Mouse (Mus musculus) right cerebral cortex, postnatal 4 days (tissue): ENCODE results near the gene Pycr2.
"Not testable (repeated sequence)": the region's sequence is repeated elsewhere in the genome, so short reads cannot be mapped to it uniquely, and the experiment has no call there.

Experiments
- DNase-seq: peaks from one replicate; pipeline ENCODE4 v3.0.0-alpha.2; 2022

Gene Pycr2

DNA sequence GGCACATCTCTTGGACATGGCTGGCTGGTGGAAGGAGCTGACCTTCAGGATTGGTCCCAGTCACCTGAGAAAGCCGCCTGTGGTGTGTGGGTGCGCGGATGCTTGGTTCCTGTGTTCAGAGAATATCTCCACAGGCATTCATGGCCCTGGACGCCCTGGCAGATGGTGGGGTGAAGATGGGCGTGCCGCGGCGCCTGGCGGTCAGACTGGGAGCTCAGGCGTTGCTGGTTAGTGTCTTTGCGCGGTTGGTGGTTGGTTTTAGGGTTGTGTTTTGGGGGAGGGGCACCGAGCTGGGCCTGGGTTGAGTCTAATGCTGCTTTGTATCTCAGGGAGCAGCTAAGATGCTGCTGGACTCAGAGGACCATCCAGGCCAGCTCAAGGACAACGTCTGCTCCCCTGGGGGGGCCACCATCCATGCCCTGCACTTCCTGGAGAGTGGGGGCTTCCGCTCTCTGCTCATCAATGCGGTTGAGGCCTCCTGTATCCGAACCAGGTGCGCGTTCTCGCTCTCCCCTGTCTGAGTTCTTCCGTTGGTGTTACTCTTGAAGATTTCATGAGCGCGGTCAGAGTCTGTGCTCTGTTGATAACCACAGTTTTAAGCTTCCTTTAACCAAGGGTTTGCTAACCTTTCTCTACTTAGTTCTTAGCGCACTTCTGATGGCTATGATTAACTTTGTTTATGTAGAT is 2.5 kb downstream of the Pycr2 start:
- DNase-seq: no peak

DNA sequence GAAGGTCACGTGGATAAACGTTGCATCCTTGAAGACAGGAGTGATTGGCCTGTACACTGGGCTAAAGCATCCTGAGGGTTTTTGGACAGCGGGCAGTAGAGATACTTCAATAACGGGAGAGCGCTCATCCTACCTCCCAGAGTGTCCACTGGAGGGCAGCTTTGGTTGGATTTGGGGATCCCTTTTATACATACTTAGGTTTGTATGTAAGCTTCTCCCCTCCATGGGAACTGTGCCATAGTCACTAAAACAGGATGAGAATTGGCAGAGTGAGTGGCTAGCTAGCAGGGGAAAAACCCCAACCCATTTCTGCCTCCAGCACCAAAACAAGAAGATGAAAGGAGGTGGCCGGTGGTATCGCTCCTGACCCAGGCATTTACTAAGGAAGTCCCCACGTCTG is 7.0 kb downstream of the Pycr2 start:
- DNase-seq: no peak

DNA sequence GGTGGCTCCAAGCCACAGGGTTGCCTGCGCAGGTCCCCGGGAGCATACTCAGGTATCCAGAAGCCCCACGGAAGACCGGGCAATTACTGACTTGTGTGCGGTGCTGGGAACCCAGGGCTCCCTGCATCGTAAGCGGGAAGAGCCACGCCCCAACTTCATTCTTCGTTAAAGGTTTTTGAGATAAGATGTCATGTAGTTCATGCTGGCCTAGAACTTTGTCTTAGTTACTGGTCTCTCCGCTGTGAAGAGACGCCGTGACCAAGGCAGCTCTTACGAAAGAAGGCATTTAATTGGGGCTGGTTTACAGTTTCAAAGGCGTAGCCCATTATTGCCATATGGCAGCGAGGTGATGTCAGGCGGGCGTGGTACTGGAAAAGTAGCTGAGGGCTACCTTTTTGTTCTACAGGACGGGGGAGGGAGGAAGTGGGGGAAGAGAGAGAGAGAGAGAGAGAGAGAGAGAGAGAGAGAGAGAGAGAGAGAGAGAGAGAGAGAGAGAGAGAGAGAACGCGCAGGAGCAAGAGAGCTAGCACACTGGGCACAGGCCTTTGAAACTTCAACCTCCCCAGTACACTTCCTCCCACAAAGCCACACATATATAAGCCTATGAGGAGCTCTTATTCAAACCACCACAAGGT is 7.7 kb downstream of the Pycr2 start:
- DNase-seq: no peak

DNA sequence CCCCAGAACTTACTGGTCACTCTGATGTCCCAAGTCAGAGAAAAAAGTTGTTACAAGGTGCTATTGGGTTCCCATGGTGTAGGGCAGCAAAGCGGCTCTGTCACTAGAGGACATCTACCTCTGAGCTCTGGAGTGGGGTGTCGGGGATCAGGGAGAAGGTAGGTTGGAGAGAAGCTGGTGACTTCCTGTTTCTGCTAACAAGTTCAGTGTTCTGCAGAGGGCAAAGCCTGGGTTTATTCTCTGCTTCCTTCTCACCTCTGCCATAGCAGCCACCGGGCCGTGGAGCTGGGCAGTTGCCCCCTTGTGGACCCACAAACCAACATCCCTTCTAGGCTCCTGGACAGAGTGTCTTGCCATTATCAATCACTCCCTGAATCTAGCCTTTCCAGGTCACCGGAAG is 8.7 kb downstream of the Pycr2 start:
- no peak for DNase-seq

GRCm38 (mm10) chr1:180913797-180914196 is 9.7 kb downstream of the Pycr2 start:
- no peak for DNase-seq

- DNase-seq: no peak
These were observed 12.3 kb downstream of the Pycr2 start for GRCm38 (mm10) chr1:180916425-180916824.

GRCm38 (mm10) chr1:180917053-180917452 is 13.0 kb downstream of the Pycr2 start:
- no peak for DNase-seq

GRCm38 (mm10) chr1:180919686-180920085 is 15.6 kb downstream of the Pycr2 start:
- DNase-seq: no peak

- no peak for DNase-seq
These were observed 18.4 kb downstream of the Pycr2 start for GRCm38 (mm10) chr1:180922273-180923048.

- DNase-seq: no peak
These were observed 20.6 kb downstream of the Pycr2 start for GRCm38 (mm10) chr1:180924737-180925136.

GRCm38 (mm10) chr1:180926286-180926685 is 22.2 kb downstream of the Pycr2 start:
- DNase-seq: no peak

DNA sequence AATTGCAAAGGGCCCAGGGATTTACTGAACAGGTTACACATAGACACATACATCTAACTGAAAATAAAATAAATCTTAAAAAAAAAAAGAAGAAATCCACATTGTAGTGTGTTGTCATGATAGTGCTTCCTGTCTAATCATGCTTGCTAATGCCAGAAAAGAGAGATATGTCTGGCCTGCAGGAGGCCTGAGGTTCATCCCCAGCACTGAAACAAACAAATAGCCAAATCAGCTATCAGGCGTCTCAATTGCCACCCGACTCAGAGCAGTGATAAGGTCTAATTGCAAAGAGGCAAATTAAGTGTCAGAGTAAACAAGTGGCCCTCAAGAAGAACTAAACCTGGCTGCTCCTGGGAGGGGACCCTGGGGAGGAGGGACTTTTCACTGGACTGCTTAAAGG is 25.5 kb downstream of the Pycr2 start:
- DNase-seq: no peak

DNA sequence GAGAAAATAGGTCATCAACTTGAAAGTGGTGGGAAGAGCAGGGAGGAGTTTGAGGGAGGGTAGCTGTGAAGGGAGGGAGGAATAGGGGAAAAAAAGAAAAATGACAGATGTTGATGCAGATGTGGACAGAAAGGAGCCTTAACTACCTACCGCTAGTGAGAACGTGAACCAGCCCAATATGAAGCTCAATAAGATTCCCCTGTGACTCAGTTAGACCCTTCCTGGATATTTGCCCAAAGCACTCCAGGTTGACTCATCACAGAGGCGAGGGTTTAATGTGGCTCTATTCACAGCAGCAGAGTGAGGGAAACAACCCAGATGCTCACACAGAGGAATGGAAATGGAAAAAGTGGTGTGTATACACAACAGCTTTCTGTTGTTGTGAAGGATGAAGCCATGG is 27.0 kb downstream of the Pycr2 start:
- DNase-seq: no peak

GRCm38 (mm10) chr1:180933659-180934058 is 29.6 kb downstream of the Pycr2 start:
- no peak for DNase-seq

DNA sequence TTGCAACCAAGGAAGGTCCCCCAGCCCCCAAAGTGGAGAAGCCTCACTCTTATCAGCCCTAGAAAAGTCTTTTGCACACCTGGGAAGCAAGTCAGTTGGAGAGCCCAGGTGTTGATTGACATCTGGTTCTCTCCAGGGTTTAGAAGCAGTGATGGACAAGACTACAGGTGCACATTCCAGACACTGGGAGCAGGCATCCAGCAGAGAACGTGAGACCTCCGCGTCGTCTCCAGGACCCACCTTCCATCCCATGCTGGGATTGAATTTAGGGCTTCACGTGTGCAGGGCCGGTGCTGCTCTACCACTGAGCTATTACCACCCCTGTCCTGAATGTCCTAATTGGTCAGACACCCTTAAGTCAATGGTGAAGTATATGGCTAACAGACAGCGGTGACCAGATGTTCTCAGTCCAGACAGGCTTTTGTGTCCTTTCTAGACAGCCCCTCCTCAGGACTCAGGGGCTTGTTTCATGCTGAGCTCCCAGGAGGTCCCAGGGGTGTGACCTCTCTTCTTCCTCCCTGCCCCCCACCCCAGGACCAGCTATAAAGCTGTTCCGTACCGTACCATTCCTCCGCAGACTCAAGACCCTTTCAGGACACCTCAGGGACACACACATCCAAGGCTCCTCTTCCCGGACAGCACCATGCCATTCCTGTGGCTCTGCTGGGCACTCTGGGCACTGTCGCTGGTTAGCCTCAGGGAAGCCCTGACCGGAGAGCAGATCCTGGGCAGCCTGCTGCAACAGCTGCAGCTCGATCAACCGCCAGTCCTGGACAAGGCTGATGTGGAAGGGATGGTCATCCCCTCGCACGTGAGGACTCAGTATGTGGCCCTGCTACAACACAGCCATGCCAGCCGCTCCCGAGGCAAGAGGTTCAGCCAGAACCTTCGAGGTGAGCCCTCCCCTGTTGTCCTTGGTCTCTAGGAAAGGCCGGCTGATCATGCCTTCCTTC is 30.6 kb downstream of the Pycr2 start, which contains the start of gene Lefty1:
Gene Lefty1, plus strand, starts transcription at position 556 of the 953 bp plus-strand sequence.
- DNase-seq: no peak

DNA sequence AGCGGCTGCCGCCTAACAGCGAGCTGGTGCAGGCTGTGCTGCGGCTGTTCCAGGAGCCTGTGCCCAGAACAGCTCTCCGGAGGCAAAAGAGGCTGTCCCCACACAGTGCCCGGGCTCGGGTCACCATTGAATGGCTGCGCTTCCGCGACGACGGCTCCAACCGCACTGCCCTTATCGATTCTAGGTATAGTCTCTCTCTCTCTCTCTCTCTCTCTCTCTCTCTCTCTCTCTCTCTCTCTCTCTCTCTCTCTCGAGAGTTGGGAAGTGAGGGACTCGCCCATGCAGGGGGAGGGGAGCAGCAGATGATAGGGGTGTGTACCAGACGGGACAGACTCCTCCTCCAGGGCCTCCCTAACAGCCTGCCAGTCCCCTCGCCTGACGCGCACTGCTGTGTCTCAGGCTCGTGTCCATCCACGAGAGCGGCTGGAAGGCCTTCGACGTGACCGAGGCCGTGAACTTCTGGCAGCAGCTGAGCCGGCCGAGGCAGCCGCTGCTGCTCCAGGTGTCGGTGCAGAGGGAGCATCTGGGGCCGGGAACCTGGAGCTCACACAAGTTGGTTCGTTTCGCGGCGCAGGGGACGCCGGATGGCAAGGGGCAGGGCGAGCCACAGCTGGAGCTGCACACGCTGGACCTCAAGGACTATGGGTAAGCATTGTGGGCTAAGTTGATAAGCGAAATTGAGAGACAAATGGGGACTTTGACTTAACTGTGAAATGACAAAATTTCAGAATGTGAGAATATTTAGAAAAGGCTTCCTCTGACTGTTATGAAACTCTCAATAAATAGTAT is 32.7 kb downstream of the Pycr2 start:
- not testable (repeated sequence) for DNase-seq

DNA sequence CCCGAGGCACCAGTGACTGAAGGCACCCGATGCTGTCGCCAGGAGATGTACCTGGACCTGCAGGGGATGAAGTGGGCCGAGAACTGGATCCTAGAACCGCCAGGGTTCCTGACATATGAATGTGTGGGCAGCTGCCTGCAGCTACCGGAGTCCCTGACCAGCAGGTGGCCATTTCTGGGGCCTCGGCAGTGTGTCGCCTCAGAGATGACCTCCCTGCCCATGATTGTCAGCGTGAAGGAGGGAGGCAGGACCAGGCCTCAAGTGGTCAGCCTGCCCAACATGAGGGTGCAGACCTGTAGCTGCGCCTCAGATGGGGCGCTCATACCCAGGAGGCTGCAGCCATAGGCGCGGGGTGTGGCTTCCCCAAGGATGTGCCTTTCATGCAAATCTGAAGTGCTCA is 33.5 kb downstream of the Pycr2 start:
- not testable (repeated sequence) for DNase-seq

DNA sequence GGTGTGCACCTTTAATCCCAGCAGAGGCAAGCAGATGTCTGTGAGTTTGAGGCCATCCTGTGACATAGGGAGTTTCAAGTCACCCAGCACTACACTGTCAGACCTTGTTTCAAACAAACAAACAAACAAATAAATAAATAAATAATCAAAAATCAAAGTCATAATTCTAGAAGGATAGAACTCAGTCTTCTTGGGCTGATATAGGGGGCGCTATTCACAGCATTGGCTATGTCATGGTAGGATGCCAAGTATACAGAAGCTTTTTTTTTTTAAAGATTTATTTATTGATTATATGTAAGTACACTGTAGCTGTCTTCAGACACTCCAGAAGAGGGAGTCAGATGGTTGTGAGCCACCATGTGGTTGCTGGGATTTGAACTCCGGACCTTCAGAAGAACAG is 34.7 kb downstream of the Pycr2 start:
- DNase-seq: not testable (repeated sequence)

- no peak for DNase-seq
These were observed 36.8 kb downstream of the Pycr2 start for GRCm38 (mm10) chr1:180940776-180941460.

DNA sequence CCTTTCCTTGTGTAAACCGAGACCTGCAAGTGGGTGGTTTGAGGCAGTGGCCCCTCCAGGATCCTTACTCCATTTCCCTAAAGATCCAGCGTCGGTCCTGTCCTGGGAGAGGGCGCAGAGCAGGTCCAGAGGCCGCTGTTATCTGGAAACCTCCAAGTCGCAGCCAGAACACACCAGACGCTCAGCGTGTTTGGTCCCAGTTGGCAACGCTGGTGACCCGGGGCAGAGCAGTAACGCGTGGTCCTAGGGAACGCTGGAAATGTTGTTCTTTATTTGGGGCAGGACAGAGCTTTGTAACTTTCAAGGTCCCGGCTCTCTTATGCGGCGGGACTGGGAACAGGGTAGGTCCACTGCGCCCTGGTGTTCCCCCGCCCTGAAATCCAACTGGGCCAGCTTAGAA is 37.6 kb downstream of the Pycr2 start:
- no peak for DNase-seq
